Mouse (Mus musculus) hindbrain, postnatal 0 days (tissue): ENCODE data around the gene Zic4. TPM values are rescaled to one million over a fixed set of nuclear protein-coding genes. Genes with fewer than 3 reads are reported as not detected.

ENCODE experiments used
- ATAC-seq: fragments of 200-750 bp; cut with Nextera tagmentation; 2 replicates; pipeline ENCODE4 v1.8.0; 2017; ENCODE audit warnings: mild to moderate bottlenecking, moderate TSS enrichment, moderate library complexity
- DNase-seq: peaks from one replicate; pipeline ENCODE4 v3.0.0-alpha.2; 2015; ENCODE audit warnings: low spot score
- H3K27ac ChIP-seq: fragments of 300-500 bp; sonication (generic); 2 replicates; pipeline ENCODE4 v1.5.1; 2014; ENCODE audit warnings: mild to moderate bottlenecking
- H3K27me3 ChIP-seq: fragments of 300-500 bp; sonication (generic); 2 replicates; pipeline ENCODE4 v1.6.1; 2014; ENCODE audit warnings: low read length, mixed read lengths; ENCODE audit not compliant: insufficient read depth
- H3K36me3 ChIP-seq: fragments of 300-500 bp; sonication (generic); 2 replicates; pipeline ENCODE4 v1.6.1; 2014; ENCODE audit warnings: low read length, mixed read lengths; ENCODE audit not compliant: insufficient read depth
- H3K4me1 ChIP-seq: fragments of 300-500 bp; sonication (generic); 2 replicates; pipeline ENCODE4 v1.6.1; 2014; ENCODE audit warnings: antibody characterized with exemption, low read length, mixed read lengths; ENCODE audit not compliant: insufficient read depth
- H3K4me2 ChIP-seq: fragments of 300-500 bp; sonication (generic); 2 replicates; pipeline ENCODE4 v1.6.1; 2014; ENCODE audit warnings: low read depth, mild to moderate bottlenecking, low read length, moderate library complexity, mixed read lengths
- H3K4me3 ChIP-seq: fragments of 300-500 bp; sonication (generic); 2 replicates; pipeline ENCODE4 v1.5.1; 2014; ENCODE audit warnings: low read length
- H3K9ac ChIP-seq: fragments of 300-500 bp; sonication (generic); replicated peaks from 2 replicates; pipeline ENCODE4 v1.6.1; 2014; ENCODE audit warnings: mild to moderate bottlenecking, low read length, moderate library complexity, mixed read lengths
- H3K9me3 ChIP-seq: fragments of 300-500 bp; sonication (generic); 2 replicates; pipeline ENCODE4 v1.6.1; 2016; ENCODE audit warnings: low read length, mixed read lengths
- CTCF ChIP-seq: IDR thresholded peaks from 2 replicates; pipeline ENCODE4 v1.5.1; 2016; ENCODE audit warnings: antibody characterized with exemption, control low read depth, low read depth
- WGBS: fragments of 180-500 bp; shearing (Covaris S2); extraction: QIAGEN DNeasy Blood & Tissue Kit; methylation state at CpG from one replicate; pipeline ENCODE4 v1.1.7; 2014; 5-methylcytosine and 5-hydroxymethylcytosine counted together
- polyA plus RNA-seq: library from polyadenylated mRNA; unstranded; fragments of >200 nt; fragmentation: Nextera tagmentation; extraction: Ambion mirVana; gene quantifications from 2 replicates; pipeline ENCODE4 v1.2.1, GENCODE M21; 2015
- total RNA-seq: library from RNA; depleted of rRNA; stranded (reverse); fragments of >200 nt; gene quantifications from 2 replicates; pipeline ENCODE4 v1.2.3, GENCODE M21; 2014; rRNA removed

Zic4 gene
- total RNA-seq (107 and 144 TPM in 2 replicates), polyA plus RNA-seq (51.0 and 58.2 TPM in 2 replicates)

GRCm38 (mm10) chr9:91361856-91362601, at the start of gene Zic4:
Gene Zic4 (plus strand): TSS chr9:91362413.
- no peak for TF ChIP-seq CTCF
- WGBS = 1% methylated on average over 45 of the region's 45 CpGs
- Histone ChIP-seq H3K4me3 (peak within 1 kb of the TSS; percentile 78), H3K27me3 (no peaks in the 10 kb centered on the region; the same call in 1 of the 2 replicates), H3K9me3 (no peaks in the 10 kb centered on the region), H3K36me3 (no peaks in the 10 kb centered on the region), H3K4me2 (peak within 1 kb of the TSS; percentile 62), H3K9ac (peak within 1 kb of the TSS; percentile 97), H3K4me1 (no peaks in the 10 kb centered on the region), H3K27ac (peak within 1 kb of the TSS; percentile 95)
- peak; percentile 59 for ATAC-seq
- DNase-seq = peak; percentile 75

- Histone ChIP-seq H3K9me3 (no peaks in the 10 kb centered on the region), H3K36me3 (no peaks in the 10 kb centered on the region), H3K4me3 (no peak overlapping the region), H3K27ac (no peak overlapping the region), H3K4me2 (no peak overlapping the region), H3K4me1 (no peaks in the 10 kb centered on the region), H3K9ac (no peak overlapping the region), H3K27me3 (no peaks in the 10 kb centered on the region)
- no peak for DNase-seq
- no peak for TF ChIP-seq CTCF
- no peak for ATAC-seq
- 66% methylated on average over 2 of the region's 2 CpGs for WGBS
These were observed 14.6 kb upstream of the Zic4 start for GRCm38 (mm10) chr9:91347591-91347990.

- peak overlapping the region; percentile 55 for H3K4me2 ChIP-seq
- H3K9ac ChIP-seq = no peak overlapping the region
- H3K4me1 ChIP-seq = no peaks in the 10 kb centered on the region
- H3K27me3 ChIP-seq = no peaks in the 10 kb centered on the region
- WGBS = 43% methylated on average over 1 of the region's 1 CpGs
- H3K36me3 ChIP-seq = no peaks in the 10 kb centered on the region
- no peaks in the 10 kb centered on the region for H3K9me3 ChIP-seq
- no peak for ATAC-seq
- no peak for DNase-seq
- peak overlapping the region; percentile 8; the same call in 1 of the 2 replicates for H3K27ac ChIP-seq
- no peak for TF ChIP-seq CTCF
- H3K4me3 ChIP-seq = peak overlapping the region; percentile 20
These were observed 13.5 kb upstream of the Zic4 start for GRCm38 (mm10) chr9:91348746-91349145.

DNA sequence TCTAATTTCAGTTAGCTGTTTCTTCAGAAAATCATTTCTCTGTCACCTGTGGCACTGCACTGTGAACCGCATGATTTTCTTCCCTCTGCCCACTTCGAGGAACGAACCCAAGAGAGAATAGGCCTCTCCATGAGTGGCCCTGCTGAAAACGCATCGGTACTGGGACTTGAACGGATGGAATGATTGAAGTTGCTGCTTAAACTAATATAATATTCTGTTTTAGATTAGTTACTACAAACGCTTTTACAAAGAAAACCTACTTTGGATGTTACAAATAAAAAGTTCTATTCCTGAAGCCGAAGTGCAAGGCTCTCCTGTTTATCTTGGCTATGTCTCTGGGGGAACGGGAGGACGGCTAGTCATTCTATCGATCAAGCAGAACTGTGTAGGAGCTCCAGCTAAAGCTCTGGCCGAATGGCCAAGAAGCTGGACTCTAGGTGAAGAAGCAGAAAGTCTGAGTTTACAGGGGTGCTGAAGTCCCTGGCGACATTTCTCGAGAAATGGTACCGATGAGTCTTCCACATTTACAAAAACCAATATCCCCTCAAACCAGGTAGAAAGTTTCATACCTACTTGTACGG, 11.9 kb upstream of the Zic4 start:
- ATAC-seq (no peak), DNase-seq (peak; percentile 46)
- H3K27me3 ChIP-seq = no peaks in the 10 kb centered on the region
- peak overlapping the region; percentile 87 for H3K27ac ChIP-seq
- H3K9ac ChIP-seq = peak overlapping the region; percentile 60
- H3K36me3 ChIP-seq = no peaks in the 10 kb centered on the region
- 5% methylated on average over 16 of the region's 16 CpGs for WGBS
- no peaks in the 10 kb centered on the region for H3K9me3 ChIP-seq
- no peaks in the 10 kb centered on the region for H3K4me1 ChIP-seq
- H3K4me2 ChIP-seq = peak overlapping the region; percentile 55
- peak overlapping the region; percentile 30 for H3K4me3 ChIP-seq
- TF ChIP-seq CTCF = no peak

- Histone ChIP-seq H3K27ac (peak overlapping the region; percentile 87), H3K4me3 (peak overlapping the region; percentile 30), H3K4me1 (no peaks in the 10 kb centered on the region), H3K27me3 (no peaks in the 10 kb centered on the region), H3K4me2 (peak overlapping the region; percentile 55), H3K9ac (peak overlapping the region; percentile 60), H3K36me3 (no peaks in the 10 kb centered on the region), H3K9me3 (no peaks in the 10 kb centered on the region)
- WGBS = 4% methylated on average over 14 of the region's 14 CpGs
- ATAC-seq (peak; percentile 79), DNase-seq (peak; percentile 85)
- TF ChIP-seq CTCF = no peak
These were observed 11.3 kb upstream of the Zic4 start for GRCm38 (mm10) chr9:91350861-91351291.

DNA sequence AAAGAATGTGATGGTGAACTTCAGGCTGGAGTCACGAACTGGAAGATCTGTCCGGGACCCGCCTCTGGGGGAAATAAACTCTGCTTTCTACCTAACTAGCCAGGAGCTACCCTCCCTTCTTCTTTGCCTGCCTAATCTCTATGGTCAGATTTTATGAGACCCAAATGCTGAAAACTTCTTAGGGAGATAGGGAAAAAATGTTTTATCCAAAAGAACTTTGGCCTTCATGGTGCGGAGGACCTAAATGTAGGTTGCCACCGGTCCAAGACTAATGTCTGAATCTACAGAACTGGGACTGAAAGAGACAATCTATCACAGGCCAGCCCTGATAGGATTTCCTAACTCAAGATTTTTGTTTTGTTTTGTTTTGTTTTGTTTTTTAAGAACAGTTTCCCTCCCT, 10.9 kb upstream of the Zic4 start:
- no peak for ATAC-seq
- H3K9ac ChIP-seq = peak overlapping the region; percentile 60

More for the DNA sequence above, 10.9 kb upstream of the Zic4 start:
- Histone ChIP-seq H3K27me3 (no peaks in the 10 kb centered on the region), H3K36me3 (no peaks in the 10 kb centered on the region), H3K9me3 (no peaks in the 10 kb centered on the region), H3K27ac (peak overlapping the region; percentile 87), H3K4me2 (peak overlapping the region; percentile 55), H3K4me1 (no peaks in the 10 kb centered on the region), H3K4me3 (peak overlapping the region; percentile 30)
- TF ChIP-seq CTCF = no peak
- no peak for DNase-seq
- WGBS = 11% methylated on average over 5 of the region's 5 CpGs
